Mouse (Mus musculus): ENCODE measurements around the gene Gpd1. TPM values are rescaled to one million over a fixed set of nuclear protein-coding genes. Genes with fewer than 3 reads are reported as not detected.

Gene Gpd1
- 0.57 and 0.72 TPM in 2 replicates for polyA plus RNA-seq (2016; fragmentation: Nextera tagmentation; extraction: Ambion mirVana)

GRCm38 (mm10) chr15:99717386-99718334 lies at the start of gene Gpd1:
Gpd1 (plus strand) TSS chr15:99717515.
- Histone ChIP-seq H3K9ac (0 out of 2 replicates have a peak within 1 kb of the TSS, but pooled peaks have one; percentile 7), H3K4me2 (no peak within 1 kb of the TSS), H3K4me3 (replicated peaks) (no peak within 1 kb of the TSS), H3K9me3 (no peaks in the 10 kb centered on the region), H3K27ac (no peak within 1 kb of the TSS; the same call in 1 of the 2 replicates), H3K27me3 (no peaks in the 10 kb centered on the region), H3K36me3 (replicated peaks) (peaks cover 53% of the 10 kb centered on the region), H3K4me1 (peaks cover 14% of the 10 kb centered on the region)
- 72% methylated on average over 26 of the region's 26 CpGs for WGBS
- no peak for ATAC-seq (ENCODE audit: low FRiP score)

DNA sequence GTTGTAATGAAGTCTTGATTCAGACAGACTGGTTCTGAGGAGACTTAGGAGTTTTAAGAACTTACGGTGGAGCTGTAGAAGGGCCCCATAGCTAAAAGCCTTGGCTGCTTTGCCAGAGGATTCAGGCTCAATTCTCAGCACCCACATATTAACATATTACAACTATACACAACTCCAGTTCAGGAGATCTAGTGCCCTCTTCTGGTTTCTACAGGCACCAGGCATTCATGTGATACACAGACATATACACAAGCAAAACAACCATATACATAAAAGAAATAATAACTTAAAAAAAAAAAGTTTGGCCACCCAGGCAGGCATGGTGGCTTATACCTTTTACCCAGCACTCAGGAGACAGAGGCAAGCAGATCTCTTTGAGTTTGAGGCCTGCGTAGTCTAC lies 49.8 kb upstream of the Gpd1 start:
- Histone ChIP-seq H3K9ac (no peak overlapping the region), H3K27ac (no peak overlapping the region), H3K9me3 (no peaks in the 10 kb centered on the region), H3K36me3 (replicated peaks) (no peaks in the 10 kb centered on the region), H3K4me3 (replicated peaks) (no peak overlapping the region), H3K4me2 (no peak overlapping the region), H3K27me3 (peaks cover 77% of the 10 kb centered on the region), H3K4me1 (peaks cover 59% of the 10 kb centered on the region)
- WGBS, result 95% methylated on average over 2 of the region's 2 CpGs
- no peak for ATAC-seq (ENCODE audit: low FRiP score)

- no peak for ATAC-seq (ENCODE audit: low FRiP score)
- H3K4me1 ChIP-seq, result peaks cover 65% of the 10 kb centered on the region
- H3K36me3 ChIP-seq (replicated peaks), result no peaks in the 10 kb centered on the region
- no peak overlapping the region for H3K9ac ChIP-seq
- WGBS, result 1% methylated on average over 12 of the region's 12 CpGs
- peak overlapping the region; percentile 79; the same call in 1 of the 2 replicates for H3K27ac ChIP-seq
- H3K4me2 ChIP-seq, result peak overlapping the region; percentile 6; the same call in 1 of the 2 replicates
- no peaks in the 10 kb centered on the region for H3K9me3 ChIP-seq
- H3K27me3 ChIP-seq, result peaks cover 84% of the 10 kb centered on the region
- no peak overlapping the region for H3K4me3 ChIP-seq (replicated peaks)
Measured at GRCm38 (mm10) chr15:99668881-99669280, 48.4 kb upstream of the Gpd1 start.

DNA sequence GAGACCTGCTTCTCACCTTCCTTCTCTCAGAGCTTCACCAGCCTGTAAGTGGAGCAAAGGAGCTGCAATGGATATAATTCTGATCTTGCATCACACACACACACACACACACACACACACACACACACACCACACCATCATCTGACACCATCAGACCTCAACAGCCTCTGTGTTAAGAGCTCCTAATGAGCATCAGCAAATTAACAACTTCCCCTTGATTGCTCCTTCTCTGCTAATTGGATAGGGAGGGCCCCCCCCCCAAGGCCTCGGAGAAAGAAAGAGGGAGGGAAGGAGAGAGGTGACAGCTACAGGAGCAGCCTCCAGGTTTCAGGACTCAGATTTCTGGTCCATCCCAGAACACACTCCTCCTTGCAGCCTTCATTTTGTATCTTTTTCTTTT lies 47.9 kb upstream of the Gpd1 start:
- no peaks in the 10 kb centered on the region for H3K9me3 ChIP-seq
- peak; percentile 13; the same call in 1 of the 2 replicates for ATAC-seq (ENCODE audit: low FRiP score)
- H3K27ac ChIP-seq, result peak overlapping the region; percentile 79
- H3K27me3 ChIP-seq, result peaks cover 81% of the 10 kb centered on the region
- no peak overlapping the region for H3K4me3 ChIP-seq (replicated peaks)
- H3K9ac ChIP-seq, result no peak overlapping the region
- no peaks in the 10 kb centered on the region for H3K36me3 ChIP-seq (replicated peaks)
- peaks cover 60% of the 10 kb centered on the region for H3K4me1 ChIP-seq
- 0% methylated on average over 1 of the region's 1 CpGs for WGBS
- peak overlapping the region; percentile 95; the same call in 1 of the 2 replicates for H3K4me2 ChIP-seq

DNA sequence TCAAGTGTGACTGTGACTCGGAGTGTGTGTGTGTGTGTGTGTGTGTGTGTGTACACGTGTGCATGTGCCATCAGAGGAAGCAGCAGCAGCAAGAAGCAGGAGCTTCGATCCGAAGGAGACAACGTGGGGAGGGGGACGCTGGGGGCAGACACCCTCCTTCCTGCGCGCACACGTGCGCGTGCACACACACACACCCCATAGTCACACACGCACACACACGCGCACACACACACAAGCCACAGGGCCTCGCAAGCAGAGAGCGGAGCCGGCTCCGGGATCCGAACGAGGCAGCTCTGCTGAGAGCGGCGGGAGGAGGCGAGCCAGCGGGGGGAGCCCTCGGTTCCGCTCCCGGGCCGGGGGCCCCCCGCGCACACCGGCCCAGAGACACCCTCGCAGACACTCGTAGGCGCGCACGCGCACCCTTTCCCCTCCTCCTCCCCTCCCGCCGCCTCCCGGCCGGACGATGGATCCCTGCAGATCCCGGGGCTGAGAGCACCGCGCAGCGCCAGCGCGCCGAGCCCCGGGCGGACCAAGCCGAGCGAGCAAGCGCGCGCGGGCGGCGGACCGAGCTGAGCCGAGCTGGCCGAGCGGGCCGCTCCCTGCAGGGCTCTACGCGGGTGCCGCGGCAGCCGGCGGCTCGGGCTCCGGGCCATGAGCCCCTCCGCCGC lies 47.0 kb upstream of the Gpd1 start, which contains the start of gene Asic1:
Asic1 (plus strand) TSS at position 215 of the 668 bp plus-strand sequence.
- Histone ChIP-seq H3K36me3 (replicated peaks) (no peaks in the 10 kb centered on the region), H3K27me3 (peaks cover 78% of the 10 kb centered on the region), H3K9ac (peak within 1 kb of the TSS; percentile 85), H3K4me1 (peaks cover 52% of the 10 kb centered on the region), H3K27ac (peak within 1 kb of the TSS; percentile 79), H3K9me3 (no peaks in the 10 kb centered on the region), H3K4me3 (replicated peaks) (peak within 1 kb of the TSS; percentile 72), H3K4me2 (peak within 1 kb of the TSS; percentile 95)
- peak; percentile 66 for ATAC-seq (ENCODE audit: low FRiP score)
- WGBS, result under 1% methylated on average over 50 of the region's 74 CpGs

DNA sequence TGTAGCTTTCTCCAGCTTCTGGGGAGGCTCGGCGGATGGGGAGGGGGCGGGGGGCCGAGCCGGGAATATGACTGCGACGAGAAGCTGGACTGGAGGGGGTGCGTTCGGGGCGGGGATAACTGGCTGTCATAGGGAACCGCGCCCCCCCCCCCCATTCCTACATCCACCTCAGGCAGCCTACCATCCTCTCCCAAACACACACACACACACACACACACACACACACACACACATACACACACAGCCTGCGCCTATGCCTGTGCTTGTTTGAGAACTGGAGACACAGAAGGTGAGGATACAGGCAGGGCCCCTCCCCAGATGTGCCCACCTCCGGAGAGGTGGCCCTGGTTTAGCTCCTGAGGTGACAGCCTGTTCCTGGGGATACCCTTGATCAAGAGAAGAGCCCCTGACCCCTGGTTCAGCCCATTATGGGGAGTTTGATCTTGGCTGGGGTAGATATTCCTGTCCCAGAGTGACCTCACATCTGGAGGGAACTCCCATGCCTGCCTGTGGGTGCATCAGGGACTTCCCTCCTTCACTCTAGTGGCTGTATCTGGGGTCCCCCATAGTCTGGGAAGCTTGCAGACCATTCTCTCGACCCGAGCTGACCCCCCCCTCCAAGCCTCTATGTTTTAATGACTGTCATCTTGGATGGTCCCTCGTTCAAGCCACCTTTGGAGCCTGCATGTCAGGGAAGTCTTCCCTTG lies 46.2 kb upstream of the Gpd1 start:
- peak overlapping the region; percentile 72 for H3K4me3 ChIP-seq (replicated peaks)
- 15% methylated on average over 11 of the region's 17 CpGs for WGBS
- H3K36me3 ChIP-seq (replicated peaks), result no peaks in the 10 kb centered on the region
- peak overlapping the region; percentile 95 for H3K4me2 ChIP-seq
- peaks cover 49% of the 10 kb centered on the region for H3K4me1 ChIP-seq
- H3K27me3 ChIP-seq, result peaks cover 73% of the 10 kb centered on the region
- peak overlapping the region; percentile 79 for H3K27ac ChIP-seq
- peak; percentile 10; the same call in 1 of the 2 replicates for ATAC-seq (ENCODE audit: low FRiP score)
- peak overlapping the region; percentile 85 for H3K9ac ChIP-seq
- no peaks in the 10 kb centered on the region for H3K9me3 ChIP-seq

DNA sequence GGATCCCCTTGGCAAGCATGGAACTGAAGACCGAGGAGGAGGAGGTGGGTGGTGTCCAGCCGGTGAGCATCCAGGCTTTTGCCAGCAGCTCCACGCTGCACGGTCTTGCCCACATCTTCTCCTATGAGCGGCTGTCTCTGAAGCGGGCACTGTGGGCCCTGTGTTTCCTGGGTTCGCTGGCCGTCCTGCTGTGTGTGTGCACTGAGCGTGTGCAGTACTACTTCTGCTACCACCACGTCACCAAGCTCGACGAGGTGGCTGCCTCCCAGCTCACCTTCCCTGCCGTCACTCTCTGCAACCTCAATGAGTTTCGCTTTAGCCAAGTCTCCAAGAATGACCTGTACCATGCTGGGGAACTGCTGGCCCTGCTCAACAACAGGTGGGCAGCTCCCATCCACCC lies 45.5 kb upstream of the Gpd1 start:
- WGBS, result 79% methylated on average over 14 of the region's 14 CpGs
- Histone ChIP-seq H3K4me2 (peak overlapping the region; percentile 95), H3K9me3 (no peaks in the 10 kb centered on the region), H3K9ac (no peak overlapping the region), H3K4me3 (replicated peaks) (no peak overlapping the region; the same call in 1 of the 2 replicates), H3K36me3 (replicated peaks) (no peaks in the 10 kb centered on the region), H3K4me1 (peaks cover 46% of the 10 kb centered on the region), H3K27ac (no peak overlapping the region), H3K27me3 (peaks cover 66% of the 10 kb centered on the region)
- ATAC-seq (ENCODE audit: low FRiP score), result no peak

DNA sequence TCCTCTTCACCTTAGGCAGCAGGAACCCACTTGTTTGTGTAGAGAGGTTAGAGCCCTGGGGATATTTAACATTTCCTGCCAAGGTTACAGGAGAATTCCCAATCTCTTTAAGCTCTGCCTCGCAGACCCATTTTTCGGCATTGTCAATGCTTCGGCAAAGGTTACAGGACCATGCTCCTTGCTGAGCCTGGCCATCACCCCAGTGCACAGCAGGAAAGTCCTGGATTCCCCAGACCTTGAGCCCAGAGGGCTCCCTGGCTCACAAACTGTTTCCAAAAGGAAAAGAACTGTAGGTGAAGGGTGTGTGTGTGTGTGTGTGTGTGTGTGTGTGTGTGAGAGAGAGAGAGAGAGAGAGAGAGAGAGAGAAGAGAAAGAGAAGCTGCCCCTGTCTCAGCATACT lies 42.4 kb upstream of the Gpd1 start:
- ATAC-seq (ENCODE audit: low FRiP score), result no peak
- H3K9ac ChIP-seq, result no peak overlapping the region
- H3K4me3 ChIP-seq (replicated peaks), result no peak overlapping the region
- H3K36me3 ChIP-seq (replicated peaks), result no peaks in the 10 kb centered on the region
- H3K9me3 ChIP-seq, result no peaks in the 10 kb centered on the region
- WGBS, result 77% methylated on average over 3 of the region's 3 CpGs
- peaks cover 46% of the 10 kb centered on the region for H3K27me3 ChIP-seq
- H3K27ac ChIP-seq, result no peak overlapping the region
- H3K4me1 ChIP-seq, result peaks cover 52% of the 10 kb centered on the region
- no peak overlapping the region for H3K4me2 ChIP-seq

DNA sequence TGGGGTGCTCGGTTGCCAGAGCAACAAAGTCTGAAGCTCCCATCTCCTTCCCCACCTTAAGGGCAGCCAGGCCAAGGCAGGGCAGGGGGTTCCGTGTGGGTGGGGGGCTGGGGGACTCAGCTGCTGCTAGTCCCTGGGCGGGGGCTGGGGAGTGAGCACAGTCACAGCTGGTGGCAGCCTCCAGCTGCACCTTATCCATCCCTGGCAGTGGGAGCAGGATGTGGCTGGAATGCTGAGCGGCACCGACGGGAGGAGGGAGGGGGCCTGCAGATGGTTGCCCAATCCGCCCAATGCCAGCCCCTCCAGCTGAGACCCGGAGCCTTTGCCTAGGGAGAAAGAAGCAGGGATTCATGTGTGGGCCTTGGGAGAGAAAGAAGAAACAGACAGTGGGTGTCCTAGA lies 40.2 kb upstream of the Gpd1 start:
- 25% methylated on average over 8 of the region's 8 CpGs for WGBS
- Histone ChIP-seq H3K4me3 (replicated peaks) (no peak overlapping the region), H3K9ac (no peak overlapping the region), H3K9me3 (no peaks in the 10 kb centered on the region), H3K36me3 (replicated peaks) (no peaks in the 10 kb centered on the region), H3K4me2 (peak overlapping the region; percentile 13; the same call in 1 of the 2 replicates), H3K27me3 (peaks cover 24% of the 10 kb centered on the region), H3K4me1 (peaks cover 40% of the 10 kb centered on the region), H3K27ac (peak overlapping the region; percentile 67)
- ATAC-seq (ENCODE audit: low FRiP score), result peak; percentile 78

GRCm38 (mm10) chr15:99678063-99678800 lies 39.1 kb upstream of the Gpd1 start:
- Histone ChIP-seq H3K27ac (no peak overlapping the region), H3K27me3 (peaks cover 16% of the 10 kb centered on the region), H3K4me3 (replicated peaks) (no peak overlapping the region), H3K9ac (no peak overlapping the region), H3K36me3 (replicated peaks) (no peaks in the 10 kb centered on the region), H3K9me3 (no peaks in the 10 kb centered on the region), H3K4me1 (peaks cover 33% of the 10 kb centered on the region), H3K4me2 (no peak overlapping the region)
- peak; percentile 36 for ATAC-seq (ENCODE audit: low FRiP score)
- 14% methylated on average over 13 of the region's 13 CpGs for WGBS

DNA sequence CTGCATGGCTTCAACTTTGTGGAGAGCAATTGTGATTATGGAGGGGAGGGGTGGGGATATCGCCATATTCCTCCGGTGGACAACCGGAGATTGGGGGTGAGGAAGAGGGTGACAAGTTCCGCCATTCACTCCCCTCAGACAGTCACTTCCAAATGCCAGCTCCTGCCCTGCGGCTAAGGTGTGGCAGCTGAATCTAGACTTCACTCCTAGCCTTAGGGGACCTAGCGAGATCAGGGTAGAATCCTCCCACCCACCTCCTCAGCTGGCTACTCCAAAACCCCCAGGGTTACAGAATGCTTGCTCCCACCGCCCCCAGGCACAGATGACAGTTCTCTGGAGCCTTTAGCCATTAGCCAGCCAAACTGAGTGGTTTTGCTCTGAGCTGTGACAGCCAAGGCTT lies 38.3 kb upstream of the Gpd1 start:
- H3K36me3 ChIP-seq (replicated peaks), result no peaks in the 10 kb centered on the region
- H3K4me2 ChIP-seq, result no peak overlapping the region
- no peak for ATAC-seq (ENCODE audit: low FRiP score)
- H3K27ac ChIP-seq, result no peak overlapping the region
- H3K4me1 ChIP-seq, result peaks cover 29% of the 10 kb centered on the region
- no peak overlapping the region for H3K4me3 ChIP-seq (replicated peaks)
- H3K9me3 ChIP-seq, result no peaks in the 10 kb centered on the region
- H3K9ac ChIP-seq, result no peak overlapping the region
- H3K27me3 ChIP-seq, result peaks cover 13% of the 10 kb centered on the region; the same call in 1 of the 2 replicates
- 73% methylated on average over 7 of the region's 7 CpGs for WGBS
